Mouse (Mus musculus) retina, postnatal 7 days (tissue): ENCODE data around the gene Crybg1.
"Not testable (repeated sequence)": the region's sequence is repeated elsewhere in the genome, so short reads cannot be mapped to it uniquely, and the experiment has no call there.

Experiments used
- DNase-seq: peaks from one replicate; pipeline ENCODE4 v3.0.0-alpha.2; 2012; ENCODE audit warnings: low read depth, low spot score

The Crybg1 gene

DNA sequence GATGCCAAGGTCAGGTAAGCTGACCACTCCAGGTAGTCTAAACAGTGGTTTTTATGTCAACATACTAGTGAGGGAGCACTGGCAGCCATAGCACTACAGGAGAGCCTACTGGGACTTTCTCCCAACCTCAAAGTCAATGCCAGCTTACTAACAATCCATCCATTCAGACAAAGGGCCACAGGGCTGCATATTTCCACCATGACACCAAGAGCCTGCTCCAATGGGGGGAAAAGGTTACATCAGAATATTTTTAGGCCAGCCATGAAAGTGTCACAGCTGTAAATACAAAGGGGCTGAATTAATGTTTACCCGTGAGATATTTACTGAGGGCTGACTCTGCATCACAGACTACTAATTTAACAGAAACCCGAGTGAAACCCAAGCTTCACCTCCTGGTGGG is 175.4 kb downstream of the Crybg1 start:
- DNase-seq, result no peak

DNA sequence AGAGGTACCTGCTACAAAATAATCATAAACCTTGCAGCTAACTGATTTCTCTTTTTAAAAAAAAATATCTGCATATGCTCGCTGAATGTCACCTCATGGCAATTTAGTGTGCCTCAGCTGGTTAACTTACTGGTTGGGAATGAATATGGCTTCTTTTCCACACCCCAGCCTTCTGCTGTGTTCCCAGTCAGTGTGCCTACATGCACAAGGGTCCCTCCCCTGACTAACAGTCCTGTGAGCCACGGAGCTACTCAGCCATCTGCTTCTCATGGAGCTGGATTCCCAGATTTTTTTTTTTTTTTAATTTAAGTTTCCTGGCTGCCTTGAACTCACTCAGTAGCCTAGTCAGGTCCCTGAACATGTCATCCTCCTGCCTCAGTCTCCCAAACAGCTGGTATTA is 183.7 kb downstream of the Crybg1 start:
- DNase-seq, result no peak

DNA sequence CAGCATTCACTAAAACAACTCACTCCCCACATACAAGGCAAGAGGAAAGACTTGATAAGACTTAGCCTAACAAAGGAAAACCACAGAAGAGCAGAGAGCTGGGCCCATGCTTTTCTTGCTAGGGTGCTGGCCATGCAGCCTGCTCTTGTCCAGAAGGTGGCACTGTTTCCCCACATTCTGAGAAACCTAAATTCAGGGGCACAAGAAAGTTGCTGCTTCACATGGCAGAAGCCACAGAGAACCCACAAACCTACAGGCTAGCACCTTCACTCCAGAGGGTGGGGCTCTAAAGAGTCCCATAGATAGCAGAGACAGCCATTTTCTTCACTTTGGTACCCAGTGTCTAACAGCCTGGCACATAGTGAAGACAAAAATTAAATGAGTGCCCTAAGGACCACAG is 194.7 kb downstream of the Crybg1 start:
- DNase-seq, result peak; percentile 55

DNA sequence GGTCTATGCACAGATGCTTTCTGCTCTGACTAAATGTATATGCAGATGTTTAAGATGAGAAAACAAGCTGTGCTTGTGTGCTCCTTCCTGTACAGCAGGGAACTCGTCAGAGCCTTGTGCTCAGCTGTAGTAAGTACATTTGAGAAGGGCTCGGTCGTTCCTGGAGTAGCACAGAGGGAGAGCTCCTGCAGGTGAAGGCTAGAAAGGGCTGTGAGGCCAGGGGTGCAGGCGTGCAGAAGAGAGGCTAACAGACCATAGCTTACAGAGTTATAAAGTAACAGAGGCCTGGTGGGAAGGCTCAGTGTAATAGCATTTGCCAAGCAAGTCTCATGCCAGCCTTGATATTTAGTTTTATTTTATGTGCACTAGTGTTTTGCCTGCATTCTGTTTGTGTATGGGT is 203.2 kb downstream of the Crybg1 start:
- no peak for DNase-seq

DNA sequence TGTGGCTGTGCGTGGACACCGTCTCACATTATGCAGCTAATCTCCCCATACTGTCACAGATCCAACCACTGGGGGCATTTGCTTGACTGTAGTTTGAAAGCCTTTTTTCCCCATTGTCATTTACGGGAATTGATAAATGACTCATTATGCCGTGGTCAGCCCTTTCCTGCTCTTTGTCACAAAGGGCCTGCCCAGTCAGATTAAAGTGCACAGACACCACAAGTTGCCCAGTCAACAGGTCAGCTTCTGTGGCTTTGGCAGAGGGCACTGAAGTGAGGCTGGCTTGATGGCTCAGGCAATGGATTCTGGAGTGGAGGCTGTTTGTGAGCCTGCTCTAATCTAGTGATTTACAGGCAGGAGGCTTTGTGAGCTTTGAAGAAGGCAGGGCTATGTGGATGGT is 204.9 kb downstream of the Crybg1 start:
- no peak for DNase-seq

DNA sequence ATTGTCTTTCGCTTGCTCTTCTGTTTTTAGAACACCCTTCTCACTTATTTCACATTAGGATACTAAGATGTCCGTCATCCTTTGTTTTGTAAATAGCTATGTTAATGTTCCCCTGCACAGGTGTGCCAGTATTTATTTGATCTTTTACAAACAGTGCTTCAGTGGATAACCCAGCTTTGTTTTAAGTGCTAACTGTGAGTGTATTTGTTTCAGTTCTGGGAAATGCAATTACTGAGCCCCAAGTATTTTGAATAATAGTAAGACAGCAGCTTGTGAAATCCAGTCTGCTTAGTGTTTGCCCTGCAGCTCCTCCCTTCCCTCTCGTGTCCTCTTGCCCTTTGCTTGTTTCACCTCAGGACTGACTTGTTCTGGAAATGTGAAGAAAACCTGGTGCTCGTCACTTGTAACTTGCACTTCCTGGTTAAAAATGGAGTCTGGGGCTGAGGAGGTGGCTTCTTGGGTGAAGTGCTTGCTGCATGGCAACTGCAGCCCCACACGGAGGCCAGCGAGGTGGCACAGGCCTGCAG is 209.5 kb downstream of the Crybg1 start:
- no peak for DNase-seq

DNA sequence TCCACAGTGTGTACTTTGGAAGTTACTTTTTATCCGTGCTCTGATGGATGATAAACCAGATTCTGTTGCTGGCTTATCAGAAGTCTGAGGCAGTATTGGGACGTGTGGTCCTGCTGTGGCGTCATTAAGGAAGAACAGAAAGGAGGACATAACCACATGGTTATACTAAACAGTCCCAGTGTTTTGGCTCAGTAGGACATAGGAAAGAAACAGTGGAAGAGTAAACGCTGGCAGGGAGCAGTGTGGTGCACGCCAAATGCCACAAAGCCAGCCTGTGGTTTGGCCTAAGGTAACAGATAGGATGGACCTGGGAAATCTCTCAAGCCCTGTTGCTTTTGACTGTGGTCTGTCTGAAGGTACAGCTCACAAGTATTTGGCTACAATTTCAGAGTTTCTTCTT is 220.1 kb downstream of the Crybg1 start:
- no peak for DNase-seq

DNA sequence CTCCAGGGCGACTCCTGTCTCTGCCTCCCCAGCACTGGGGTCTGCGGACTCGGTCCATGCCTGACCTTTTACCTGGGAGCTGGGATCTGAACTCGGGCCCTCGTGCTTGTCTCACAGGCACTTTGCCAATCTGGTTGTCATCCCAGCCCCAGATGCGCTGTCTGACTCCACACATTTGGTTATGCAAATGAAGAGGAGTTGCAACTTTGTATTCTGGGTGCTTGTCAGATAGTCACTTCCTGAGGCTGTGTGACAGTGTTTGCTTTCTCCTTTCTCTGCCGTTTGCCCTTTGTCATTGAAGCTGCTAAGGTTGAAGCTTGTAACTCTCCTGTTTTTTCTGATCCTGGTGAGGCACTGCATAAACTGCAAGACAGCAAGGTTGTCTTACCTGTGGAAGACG is 220.9 kb downstream of the Crybg1 start:
- no peak for DNase-seq

DNA sequence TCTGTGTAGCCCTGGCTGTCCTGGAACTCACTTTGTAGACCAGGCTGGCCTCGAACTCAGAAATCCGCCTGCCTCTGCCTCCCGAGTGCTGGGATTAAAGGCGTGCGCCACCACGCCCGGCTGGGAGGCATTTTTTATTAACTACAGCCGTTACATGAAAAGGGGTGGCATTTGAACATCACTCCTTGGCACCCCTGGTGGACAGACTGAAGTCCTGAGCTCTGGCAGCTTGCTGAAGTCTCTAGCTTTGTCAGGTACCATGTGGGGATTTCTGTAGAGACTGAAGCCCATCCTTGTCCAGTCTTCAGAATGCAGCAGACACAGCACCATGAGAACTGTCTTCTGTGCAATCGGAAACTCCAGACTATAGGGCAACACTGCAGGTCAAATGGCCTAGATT is 222.9 kb downstream of the Crybg1 start:
- not testable (repeated sequence) for DNase-seq

DNA sequence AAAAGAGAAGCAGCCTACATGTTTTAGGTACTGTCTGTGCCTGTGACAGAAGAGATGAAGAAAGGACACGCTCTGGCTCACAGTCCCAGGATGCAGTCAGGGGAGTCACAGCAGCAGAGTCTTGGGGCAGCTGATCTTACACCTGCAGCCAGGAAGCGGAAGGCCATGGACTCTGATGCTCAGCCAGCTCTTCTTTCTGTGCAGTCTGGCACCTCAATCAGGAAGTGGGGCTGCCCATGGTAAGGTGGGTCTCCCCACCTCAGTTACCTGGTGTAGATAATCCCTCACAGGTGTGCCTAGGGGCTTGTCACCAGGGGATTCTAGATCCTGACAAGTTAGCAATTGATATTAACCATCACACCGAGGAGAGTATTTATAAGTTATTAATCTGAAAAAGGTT is 225.6 kb downstream of the Crybg1 start:
- no peak for DNase-seq

DNA sequence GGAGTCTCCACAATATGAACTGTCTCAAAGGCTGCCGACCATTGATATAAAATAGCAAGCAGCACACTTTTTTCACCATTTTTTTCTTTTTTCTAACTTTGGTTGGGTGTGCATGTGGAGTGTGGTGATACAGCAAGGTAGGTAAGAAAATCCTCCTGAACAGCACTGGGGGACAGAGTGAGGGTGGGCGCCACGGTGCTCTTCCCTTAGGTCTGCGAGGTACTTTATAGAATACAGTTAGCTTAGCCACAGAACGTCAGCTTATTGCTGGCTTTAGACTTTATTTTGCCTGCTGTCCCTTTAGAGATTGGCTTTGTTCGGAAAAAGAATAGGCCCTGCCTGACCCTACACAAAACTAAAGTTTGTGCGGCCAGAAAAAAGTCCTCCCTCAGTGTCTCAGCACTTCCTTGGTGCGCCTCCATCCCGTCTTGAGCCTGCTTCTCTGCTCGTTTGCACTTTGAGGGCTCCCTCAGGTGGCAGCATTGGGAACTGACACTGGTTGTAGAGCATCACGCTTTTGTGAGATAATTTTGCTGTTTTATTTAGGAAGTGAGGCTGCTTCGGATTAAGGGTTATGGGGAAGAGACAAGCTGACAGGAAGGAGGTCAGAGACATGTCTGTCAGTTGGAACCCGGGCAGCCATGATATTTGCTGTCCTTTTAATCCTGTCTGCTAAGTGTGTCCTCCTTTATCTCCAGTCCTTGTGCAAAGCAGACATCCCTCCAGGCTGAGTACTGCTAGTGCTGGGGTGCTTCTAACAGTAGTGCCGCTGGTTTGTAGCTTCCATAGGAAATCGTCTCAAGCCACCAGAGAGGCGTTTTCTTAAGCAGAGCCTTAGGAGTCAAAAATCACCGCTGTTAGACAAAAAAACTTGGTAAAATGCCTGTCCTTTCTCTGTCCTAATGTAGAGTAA is 229.7 kb downstream of the Crybg1 start:
- DNase-seq, result peak; percentile 59

DNA sequence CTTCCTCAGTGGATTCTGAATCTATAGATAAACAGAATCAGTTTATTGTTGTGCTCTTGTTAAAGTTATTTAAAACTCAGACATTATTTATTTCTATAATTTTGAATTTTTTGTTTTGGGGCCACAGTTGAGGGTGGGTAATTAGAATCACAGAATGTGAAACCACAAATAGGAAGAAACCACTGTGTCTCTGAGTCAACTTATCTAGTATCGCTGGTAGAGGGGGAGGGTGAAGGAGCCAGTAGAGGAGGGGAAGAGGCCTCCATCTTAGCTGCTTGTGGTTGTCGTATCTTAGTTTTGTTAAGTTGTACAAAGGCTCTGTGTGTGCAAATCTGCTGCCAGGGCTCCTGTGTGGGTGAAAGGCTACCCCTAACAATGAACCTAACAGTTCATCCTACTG is 231.9 kb downstream of the Crybg1 start:
- no peak for DNase-seq

DNA sequence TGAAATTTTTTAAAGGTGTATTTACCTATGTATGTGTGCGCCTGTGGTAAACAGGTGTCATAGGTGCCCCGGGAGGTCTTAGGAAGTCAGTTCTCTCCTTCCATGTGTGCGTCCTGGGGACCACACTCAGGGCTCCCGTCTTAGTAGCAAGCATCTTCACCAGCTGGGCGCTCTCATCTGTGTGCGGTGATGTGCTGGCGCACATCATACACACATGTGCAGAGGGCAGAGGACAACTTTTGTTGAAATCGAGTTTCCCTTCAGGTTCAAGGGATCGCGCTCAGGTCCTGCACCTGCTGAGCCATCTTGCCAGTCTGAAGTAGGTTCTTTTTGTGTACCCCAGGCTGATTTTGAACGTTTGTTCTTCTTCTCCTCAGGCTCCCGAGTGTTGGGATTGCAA is 232.5 kb downstream of the Crybg1 start:
- no peak for DNase-seq

DNA sequence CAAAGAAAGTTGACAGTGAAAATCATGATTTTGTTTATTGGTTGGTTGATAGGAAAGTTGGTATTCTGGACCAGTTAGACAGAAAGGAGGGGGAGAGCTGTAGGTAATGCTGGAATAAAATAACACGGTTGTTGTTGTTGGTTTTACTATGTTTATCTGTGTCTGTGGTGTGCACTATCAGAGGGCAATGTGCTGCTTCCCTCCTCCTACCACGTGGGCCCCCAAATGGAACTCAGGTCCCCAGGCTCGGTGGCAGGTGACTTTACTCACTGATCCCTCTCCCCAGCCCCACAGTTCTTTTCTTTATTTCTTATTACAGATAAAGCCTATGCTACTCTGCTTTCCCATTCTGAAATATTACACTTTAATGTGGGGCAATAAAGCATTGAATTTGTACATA is 236.4 kb downstream of the Crybg1 start:
- DNase-seq, result no peak

DNA sequence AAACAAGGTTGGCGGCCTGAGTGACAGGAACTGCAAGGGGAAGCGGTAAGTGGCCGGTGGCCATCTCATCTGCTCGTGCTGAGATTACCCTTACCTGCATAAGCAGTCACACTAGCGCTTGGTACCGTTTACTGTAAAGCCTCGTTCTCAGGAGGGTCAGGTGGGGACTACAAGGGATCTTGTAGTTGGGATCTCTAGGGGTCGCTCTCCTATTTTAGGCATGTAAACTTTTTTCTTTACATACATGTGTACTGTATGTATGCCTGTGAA is 237.8 kb downstream of the Crybg1 start:
- no peak for DNase-seq

DNA sequence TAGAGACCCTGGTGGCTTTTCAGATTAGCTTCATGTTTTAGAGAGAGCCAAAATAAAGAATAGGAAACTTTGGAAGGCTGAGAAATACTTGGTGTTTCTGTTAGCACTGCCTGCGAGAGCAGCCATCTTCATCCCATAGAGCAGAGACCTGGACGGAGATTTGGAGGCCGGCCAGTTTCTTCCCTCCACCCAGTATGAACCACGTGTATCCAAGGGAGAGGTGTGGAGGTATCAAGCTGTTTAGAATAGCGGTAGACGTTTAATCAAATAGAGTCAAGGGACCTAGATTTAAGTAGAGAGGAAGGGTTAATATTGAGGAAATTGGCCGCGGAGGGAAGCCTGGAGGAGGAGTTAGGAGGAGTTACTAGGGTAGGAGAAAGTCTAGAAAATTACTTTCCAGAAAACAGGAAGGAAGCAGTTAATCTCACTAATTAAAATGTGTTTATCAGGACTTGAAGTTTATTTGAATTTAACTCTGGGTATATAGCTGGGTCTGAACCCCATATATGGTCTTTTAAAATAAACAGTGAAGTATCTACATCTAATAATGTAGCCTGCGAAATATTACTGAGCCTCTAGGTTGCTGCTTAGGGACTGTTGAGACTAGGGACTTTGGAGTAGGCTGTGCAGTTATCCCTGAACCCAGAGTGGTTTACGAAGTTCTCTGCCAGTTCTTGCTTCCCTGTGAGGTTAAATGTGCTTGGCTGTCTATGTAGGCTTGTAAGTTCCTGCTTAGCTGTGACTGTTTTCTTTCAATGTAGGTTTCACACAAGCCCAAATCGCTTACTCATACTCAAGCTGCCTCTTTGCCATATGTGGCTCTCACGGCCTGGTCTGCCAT is 238.4 kb downstream of the Crybg1 start:
- no peak for DNase-seq

DNA sequence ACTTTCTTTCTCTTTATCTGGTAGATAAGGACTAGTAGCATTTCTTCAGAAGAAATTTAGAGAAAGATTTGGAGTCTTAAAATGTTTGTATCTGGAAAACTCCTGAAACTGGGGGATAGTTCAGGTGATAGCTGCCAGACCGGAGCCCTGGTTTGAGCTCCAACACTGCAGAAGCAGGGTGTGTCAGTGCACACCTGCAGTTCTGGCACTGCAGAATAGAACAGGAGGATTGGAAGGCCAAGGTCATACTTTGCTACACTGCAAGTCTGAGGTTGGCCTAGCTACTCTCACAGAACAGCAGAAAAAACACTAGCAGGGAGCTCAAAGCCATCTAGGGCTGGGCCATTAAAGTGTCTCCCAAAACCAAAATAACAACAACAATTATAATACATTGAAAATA is 244.1 kb downstream of the Crybg1 start:
- no peak for DNase-seq

DNA sequence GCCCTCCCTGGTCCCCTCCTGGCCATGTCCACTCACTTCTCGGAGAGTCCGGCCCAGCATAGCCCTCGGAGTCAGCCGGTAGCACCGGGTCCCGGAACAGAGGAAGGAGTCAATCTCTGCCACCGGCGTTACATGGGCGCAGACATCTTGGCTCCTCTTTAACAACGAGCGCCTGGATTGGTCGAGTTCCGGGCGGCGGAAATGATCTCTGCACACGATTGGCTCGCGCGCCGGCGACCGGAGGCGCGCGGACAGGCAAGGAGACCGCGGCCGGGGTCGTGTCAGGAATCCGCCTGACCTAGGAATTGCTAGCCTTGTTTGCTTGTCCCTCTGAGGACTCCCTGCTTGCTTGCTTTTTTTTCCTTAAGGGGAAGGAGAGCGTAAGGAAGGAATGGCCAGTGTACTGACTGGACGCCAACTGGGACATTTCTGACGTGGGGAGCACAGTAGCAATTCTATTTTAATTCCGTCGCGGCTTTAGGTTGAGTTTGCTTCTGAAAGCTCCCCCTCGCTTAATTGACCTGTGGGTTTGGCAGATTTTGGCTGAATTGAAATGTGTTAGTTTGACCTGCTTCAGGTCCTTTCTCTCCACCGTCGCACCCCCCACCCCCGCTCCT is 247.0 kb downstream of the Crybg1 start, which contains the start of the genes Qrsl1 and Rtn4ip1:
TSS of gene Qrsl1 (minus strand) at position 168 of the 617 bp plus-strand sequence.
TSS of gene Rtn4ip1 (plus strand) at position 230 of the 617 bp plus-strand sequence.
- DNase-seq, result peak; percentile 86

DNA sequence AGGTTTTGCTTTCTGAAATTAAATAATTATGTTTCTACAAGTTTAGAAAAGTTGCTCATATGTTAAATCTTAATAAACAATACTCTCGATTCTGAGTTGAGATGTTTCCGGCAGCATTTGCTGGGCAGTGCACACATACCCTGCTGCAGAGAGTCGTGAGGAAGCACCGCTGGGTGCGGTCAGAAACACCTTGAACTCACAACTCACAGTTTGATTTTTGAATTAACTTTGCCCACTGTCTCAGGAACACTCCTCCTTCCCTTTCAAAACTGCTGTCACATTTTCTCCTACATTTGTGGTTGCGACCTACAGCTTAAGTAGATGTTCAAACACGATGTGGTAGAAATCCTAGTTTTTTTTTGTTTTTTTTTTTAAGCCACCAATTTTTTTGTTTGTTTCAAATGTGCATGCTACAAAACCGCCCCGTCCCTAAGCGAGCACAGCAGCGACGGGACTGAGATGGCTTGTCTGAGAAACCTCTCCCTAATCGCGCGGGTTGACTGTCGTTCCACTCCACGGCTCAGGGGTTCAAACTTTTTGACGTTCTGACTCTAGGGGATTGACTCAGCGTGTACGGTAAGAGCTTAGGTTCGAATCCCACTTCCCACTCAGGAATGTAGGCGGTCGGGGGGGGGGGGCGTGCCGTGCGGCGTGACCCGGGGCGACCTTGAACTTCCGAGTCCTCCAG is 247.6 kb downstream of the Crybg1 start:
- no peak for DNase-seq
